Mouse (Mus musculus): Measurements from ENCODE around the gene Bcl2l1. TPM values are rescaled to one million over a fixed set of nuclear protein-coding genes. Genes with fewer than 3 reads are reported as not detected.

Bcl2l1 gene
- total and polyA plus RNA-seq, 2 experiments, result 14.9 to 30.4 TPM

DNA sequence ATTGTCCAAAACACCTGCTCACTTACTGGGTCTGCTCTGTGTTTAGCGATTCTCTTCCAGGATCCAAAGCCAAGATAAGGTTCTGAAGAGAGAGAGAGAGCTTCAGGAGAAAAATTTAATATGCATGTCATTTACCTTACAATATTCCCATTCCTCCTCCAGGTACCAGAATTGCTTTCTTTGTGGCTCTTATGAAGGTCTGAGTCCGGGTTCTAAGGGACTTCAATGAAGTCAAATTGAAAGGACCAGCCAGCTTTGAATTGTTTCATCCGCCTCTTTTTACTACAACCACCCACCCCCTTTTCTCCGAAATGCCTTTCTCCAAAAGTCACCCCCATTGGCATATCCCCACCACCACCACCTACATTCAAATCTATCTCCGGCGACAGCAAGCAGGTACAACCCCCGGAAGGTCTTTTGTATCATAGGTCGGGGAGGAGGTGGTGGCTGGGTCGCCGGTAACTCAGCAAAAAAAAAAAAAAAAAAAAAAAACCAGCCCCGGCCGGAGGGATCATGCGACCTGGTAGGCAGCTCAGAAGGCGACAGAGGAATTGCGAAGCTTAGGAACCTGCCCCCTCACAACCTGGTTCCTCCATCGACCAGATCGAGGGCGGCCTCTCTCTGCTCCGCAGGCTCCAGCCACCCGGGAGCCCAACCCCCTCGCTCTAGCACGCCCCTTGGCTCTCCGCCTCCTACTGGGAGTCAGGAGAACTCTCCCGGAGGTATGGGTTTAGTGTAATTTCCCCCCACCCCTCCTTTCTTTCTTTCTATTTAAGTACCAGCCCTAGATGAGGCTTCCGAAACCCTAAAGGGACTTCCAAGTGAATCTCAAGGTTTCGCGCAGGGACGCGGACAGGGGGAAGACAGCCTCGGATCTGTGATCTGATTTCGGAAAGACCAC is 1.3 kb downstream of the Bcl2l1 start:
- WGBS, result under 1% methylated on average over 31 of the region's 31 CpGs
- H3K79me2 ChIP-seq (ENCODE audit: control insufficient read depth, insufficient read depth, low read length), result peaks cover 16% of the 10 kb centered on the region; the same call in 1 of the 2 replicates
- peaks cover 19% of the 10 kb centered on the region for H3K4me1 ChIP-seq (ENCODE audit: control insufficient read depth, insufficient read depth, low read length)

DNA sequence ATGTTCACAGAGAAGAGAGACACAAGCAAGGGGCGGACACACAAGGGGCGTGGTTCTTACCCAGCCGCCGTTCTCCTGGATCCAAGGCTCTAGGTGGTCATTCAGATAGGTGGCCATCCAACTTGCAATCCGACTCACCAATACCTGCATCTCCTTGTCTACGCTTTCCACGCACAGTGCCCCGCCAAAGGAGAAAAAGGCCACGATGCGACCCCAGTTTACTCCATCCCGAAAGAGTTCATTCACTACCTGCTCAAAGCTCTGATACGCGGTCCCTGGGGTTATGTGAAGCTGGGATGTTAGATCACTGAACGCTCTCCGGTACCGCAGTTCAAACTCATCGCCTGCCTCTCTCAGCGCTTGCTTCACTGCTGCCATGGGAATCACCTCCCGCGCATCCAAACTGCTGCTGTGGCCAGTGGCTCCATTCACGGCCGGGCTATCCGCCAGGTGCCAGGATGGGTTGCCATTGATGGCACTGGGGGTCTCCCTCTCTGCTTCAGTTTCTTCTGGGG is 2.1 kb downstream of the Bcl2l1 start:
- peaks cover 19% of the 10 kb centered on the region for H3K4me1 ChIP-seq (ENCODE audit: control insufficient read depth, insufficient read depth, low read length)
- TF ChIP-seq POLR2A (IDR thresholded peaks at IDR 0.05; ENCODE audit: extremely low read depth, insufficient read depth, low read length) (no peak), CTCF (IDR thresholded peaks at IDR 0.05; ENCODE audit: low read depth, low read length) (no peak)
- peaks cover 20% of the 10 kb centered on the region; the same call in 1 of the 2 replicates for H3K79me2 ChIP-seq (ENCODE audit: control insufficient read depth, insufficient read depth, low read length)
- H3K4me3 ChIP-seq (ENCODE audit: insufficient read depth, low read depth, low read length), result peak overlapping the region; percentile 84
- H3K9ac ChIP-seq (ENCODE audit: low read depth, low read length), result peak overlapping the region; percentile 8
- DNase-seq (ENCODE audit: extremely low read depth, low read depth, low spot score), result peak; percentile 38
- H3K27ac ChIP-seq (replicated peaks; ENCODE audit: insufficient read depth, low read depth, low read length), result peak overlapping the region; percentile 95
- H3K27me3 ChIP-seq (ENCODE audit: control insufficient read depth, insufficient read depth, low read length), result no peaks in the 10 kb centered on the region
- H3K36me3 ChIP-seq (ENCODE audit: control insufficient read depth, insufficient read depth, low read length), result peaks cover 1% of the 10 kb centered on the region; the same call in 1 of the 2 replicates
- 16% methylated on average over 23 of the region's 23 CpGs for WGBS

More for the DNA sequence above, 1.3 kb downstream of the Bcl2l1 start:
- Histone ChIP-seq H3K9ac (ENCODE audit: low read depth, low read length) (peak overlapping the region; percentile 85), H3K27ac (replicated peaks; ENCODE audit: insufficient read depth, low read depth, low read length) (peak overlapping the region; percentile 95), H3K27me3 (ENCODE audit: control insufficient read depth, insufficient read depth, low read length) (no peaks in the 10 kb centered on the region), H3K4me3 (ENCODE audit: insufficient read depth, low read depth, low read length) (peak overlapping the region; percentile 84), H3K36me3 (ENCODE audit: control insufficient read depth, insufficient read depth, low read length) (peaks cover 1% of the 10 kb centered on the region; the same call in 1 of the 2 replicates)
- DNase-seq (ENCODE audit: extremely low read depth, low read depth, low spot score), result peak; percentile 86
- 0 out of 2 replicates have a peak, but pooled peaks have one; percentile 31 for TF ChIP-seq POLR2A (IDR thresholded peaks at IDR 0.05; ENCODE audit: extremely low read depth, insufficient read depth, low read length)
- peak; percentile 77 for TF ChIP-seq CTCF (IDR thresholded peaks at IDR 0.05; ENCODE audit: low read depth, low read length)

DNA sequence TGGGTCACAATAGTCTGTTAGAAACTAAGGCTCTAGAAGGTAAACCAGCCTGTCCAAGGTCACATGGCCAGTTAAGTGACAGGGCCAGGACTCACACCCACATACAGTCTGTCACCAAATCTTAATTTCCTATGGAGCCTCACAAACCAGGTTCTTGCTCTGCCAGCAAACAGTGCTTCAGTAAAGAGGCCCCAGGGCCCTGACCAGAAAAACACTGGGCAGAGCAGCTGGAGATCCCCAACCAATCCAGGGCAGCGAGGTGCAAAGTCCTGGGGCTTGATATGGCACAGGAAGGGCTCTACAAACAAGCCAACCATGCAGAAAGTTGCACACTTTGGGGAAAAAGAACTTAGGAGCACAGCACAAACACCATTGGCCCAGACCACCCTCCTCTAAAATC is 3.0 kb downstream of the Bcl2l1 start:
- WGBS, result 0% methylated on average over 1 of the region's 1 CpGs
- Histone ChIP-seq H3K27me3 (ENCODE audit: control insufficient read depth, insufficient read depth, low read length) (no peaks in the 10 kb centered on the region), H3K27ac (replicated peaks; ENCODE audit: insufficient read depth, low read depth, low read length) (peak overlapping the region; percentile 95), H3K9ac (ENCODE audit: low read depth, low read length) (peak overlapping the region; percentile 75), H3K4me1 (ENCODE audit: control insufficient read depth, insufficient read depth, low read length) (peaks cover 19% of the 10 kb centered on the region), H3K4me3 (ENCODE audit: insufficient read depth, low read depth, low read length) (peak overlapping the region; percentile 84), H3K36me3 (ENCODE audit: control insufficient read depth, insufficient read depth, low read length) (peaks cover 1% of the 10 kb centered on the region; the same call in 1 of the 2 replicates), H3K79me2 (ENCODE audit: control insufficient read depth, insufficient read depth, low read length) (peaks cover 28% of the 10 kb centered on the region; the same call in 1 of the 2 replicates)
- TF ChIP-seq CTCF (IDR thresholded peaks at IDR 0.05; ENCODE audit: low read depth, low read length) (no peak), POLR2A (IDR thresholded peaks at IDR 0.05; ENCODE audit: extremely low read depth, insufficient read depth, low read length) (0 out of 2 replicates have a peak, but pooled peaks have one; percentile 31)
- peak; percentile 92 for DNase-seq (ENCODE audit: extremely low read depth, low read depth, low spot score)

DNA sequence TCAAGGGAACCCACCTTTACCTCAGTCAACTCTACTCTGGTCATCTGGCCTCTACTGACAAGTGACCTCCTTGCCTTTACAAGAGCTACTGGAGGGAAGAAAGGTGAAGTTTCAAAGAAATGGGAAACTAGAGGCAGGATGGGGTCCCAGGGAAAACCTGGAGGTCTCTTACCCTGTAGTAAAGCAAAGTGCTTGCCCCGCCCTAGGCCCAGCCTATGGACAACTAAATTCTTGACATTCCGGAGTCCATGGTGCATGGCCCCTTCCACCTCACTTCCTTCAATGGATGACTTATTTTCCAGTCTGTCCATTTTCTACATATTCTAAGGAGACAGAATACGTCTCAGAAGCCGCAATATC is 3.5 kb downstream of the Bcl2l1 start:
- Histone ChIP-seq H3K4me1 (ENCODE audit: control insufficient read depth, insufficient read depth, low read length) (peaks cover 19% of the 10 kb centered on the region), H3K27ac (replicated peaks; ENCODE audit: insufficient read depth, low read depth, low read length) (peak overlapping the region; percentile 95), H3K9ac (ENCODE audit: low read depth, low read length) (peak overlapping the region; percentile 75), H3K36me3 (ENCODE audit: control insufficient read depth, insufficient read depth, low read length) (peaks cover 1% of the 10 kb centered on the region; the same call in 1 of the 2 replicates), H3K79me2 (ENCODE audit: control insufficient read depth, insufficient read depth, low read length) (peaks cover 28% of the 10 kb centered on the region; the same call in 1 of the 2 replicates), H3K27me3 (ENCODE audit: control insufficient read depth, insufficient read depth, low read length) (no peaks in the 10 kb centered on the region), H3K4me3 (ENCODE audit: insufficient read depth, low read depth, low read length) (peak overlapping the region; percentile 84)
- TF ChIP-seq POLR2A (IDR thresholded peaks at IDR 0.05; ENCODE audit: extremely low read depth, insufficient read depth, low read length) (no peak), CTCF (IDR thresholded peaks at IDR 0.05; ENCODE audit: low read depth, low read length) (no peak)
- no peak for DNase-seq (ENCODE audit: extremely low read depth, low read depth, low spot score)
- WGBS, result 20% methylated on average over 4 of the region's 4 CpGs

DNA sequence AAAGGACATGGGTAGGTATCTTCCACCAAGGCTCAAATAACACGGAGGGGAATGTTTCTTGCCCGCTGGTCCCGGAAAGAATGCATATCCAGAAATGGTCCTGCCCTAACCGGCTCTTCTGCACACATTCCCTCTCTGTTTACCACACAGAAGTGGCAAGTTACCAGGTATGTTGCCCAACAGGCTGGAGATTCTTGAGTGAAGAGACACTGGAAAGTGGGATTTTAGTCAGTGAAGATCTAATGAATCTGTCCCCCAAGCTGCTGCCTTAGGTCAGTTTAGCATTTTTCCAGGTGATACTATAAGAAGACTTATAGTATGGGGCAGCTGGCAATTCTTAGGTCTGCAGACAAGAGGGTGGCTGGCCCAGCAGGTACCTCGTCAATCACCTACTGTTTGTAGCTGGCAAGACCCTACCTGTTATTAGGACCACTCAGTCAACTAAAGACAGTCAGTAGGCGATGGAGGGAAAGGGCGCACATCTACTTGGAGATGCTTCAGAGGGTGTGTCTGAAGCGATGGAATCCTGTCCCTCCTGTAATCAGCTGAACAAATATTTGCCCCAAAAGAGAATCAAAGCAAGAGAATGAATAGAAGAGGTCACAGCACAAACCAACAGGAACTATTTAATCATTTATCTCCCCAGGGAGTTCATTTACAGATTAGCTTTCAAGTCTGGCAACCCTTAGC is 4.1 kb downstream of the Bcl2l1 start:
- Histone ChIP-seq H3K27ac (replicated peaks; ENCODE audit: insufficient read depth, low read depth, low read length) (peak overlapping the region; percentile 95), H3K36me3 (ENCODE audit: control insufficient read depth, insufficient read depth, low read length) (peaks cover 1% of the 10 kb centered on the region; the same call in 1 of the 2 replicates), H3K4me1 (ENCODE audit: control insufficient read depth, insufficient read depth, low read length) (peaks cover 19% of the 10 kb centered on the region), H3K79me2 (ENCODE audit: control insufficient read depth, insufficient read depth, low read length) (peaks cover 31% of the 10 kb centered on the region; the same call in 1 of the 2 replicates), H3K4me3 (ENCODE audit: insufficient read depth, low read depth, low read length) (peak overlapping the region; percentile 84), H3K27me3 (ENCODE audit: control insufficient read depth, insufficient read depth, low read length) (no peaks in the 10 kb centered on the region), H3K9ac (ENCODE audit: low read depth, low read length) (peak overlapping the region; percentile 75)
- DNase-seq (ENCODE audit: extremely low read depth, low read depth, low spot score), result peak; percentile 92
- TF ChIP-seq POLR2A (IDR thresholded peaks at IDR 0.05; ENCODE audit: extremely low read depth, insufficient read depth, low read length) (no peak), CTCF (IDR thresholded peaks at IDR 0.05; ENCODE audit: low read depth, low read length) (no peak)
- 18% methylated on average over 8 of the region's 8 CpGs for WGBS
